Mouse (Mus musculus): ENCODE data around the gene Klra2. TPM values are rescaled to one million over a fixed set of nuclear protein-coding genes. Genes with fewer than 3 reads are reported as not detected.
"Not testable (repeated sequence)": the region's sequence is repeated elsewhere in the genome, so short reads cannot be mapped to it uniquely, and the experiment has no call there.

Klra2 gene
- total and polyA plus RNA-seq, 2 experiments from 2014 or later, result 0.12 TPM; not detected in 1

DNA sequence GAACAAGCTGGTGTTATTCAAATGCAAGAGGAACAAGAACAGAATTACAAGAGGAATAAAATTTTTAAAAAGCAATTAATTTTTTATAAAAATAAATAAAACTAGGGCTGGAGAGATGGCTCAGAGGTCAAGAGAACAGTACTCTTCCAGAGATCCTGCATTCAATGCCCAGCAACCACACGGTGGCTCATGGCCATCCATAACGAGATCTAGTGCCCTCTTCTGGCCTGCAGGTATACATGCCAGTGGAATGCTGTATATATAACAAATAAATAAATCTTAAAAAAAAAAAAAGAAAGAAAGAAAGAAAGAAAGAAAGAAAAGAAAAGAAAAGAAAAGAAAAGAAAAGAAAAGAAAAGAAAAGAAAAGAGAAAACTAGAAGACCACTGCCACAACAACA lies 43.3 kb upstream of the Klra2 start:
- H3K9ac ChIP-seq (replicated peaks; ENCODE audit: low read depth, low read length), result no peak overlapping the region
- 8% methylated on average over 2 of the region's 2 CpGs for WGBS
- H3K9me3 ChIP-seq (replicated peaks; ENCODE audit: control insufficient read depth, low read length), result no peaks in the 10 kb centered on the region
- H3K4me2 ChIP-seq (ENCODE audit: low read depth, low read length), result no peak overlapping the region
- H3K4me3 ChIP-seq (ENCODE audit: low read depth, low read length), result no peak overlapping the region
- TF ChIP-seq CTCF (IDR thresholded peaks at IDR 0.05; ENCODE audit: low read depth), result peak; percentile 70
- TF ChIP-seq EP300 (IDR thresholded peaks at IDR 0.05; ENCODE audit: low read depth), result no peak
- no peaks in the 10 kb centered on the region for H3K27me3 ChIP-seq (ENCODE audit: control insufficient read depth, insufficient read depth, low read length)
- H3K27ac ChIP-seq (ENCODE audit: low read depth), result no peak overlapping the region
- H3K36me3 ChIP-seq (replicated peaks; ENCODE audit: control insufficient read depth, insufficient read depth, low read length), result peaks cover 11% of the 10 kb centered on the region; the same call in 1 of the 2 replicates
- H3K4me1 ChIP-seq (ENCODE audit: control insufficient read depth, insufficient read depth), result peaks cover 7% of the 10 kb centered on the region
- DNase-seq (ENCODE audit: low spot score), result peak; percentile 40
- ATAC-seq (ENCODE audit: insufficient read depth, low read depth), result peak; percentile 72

DNA sequence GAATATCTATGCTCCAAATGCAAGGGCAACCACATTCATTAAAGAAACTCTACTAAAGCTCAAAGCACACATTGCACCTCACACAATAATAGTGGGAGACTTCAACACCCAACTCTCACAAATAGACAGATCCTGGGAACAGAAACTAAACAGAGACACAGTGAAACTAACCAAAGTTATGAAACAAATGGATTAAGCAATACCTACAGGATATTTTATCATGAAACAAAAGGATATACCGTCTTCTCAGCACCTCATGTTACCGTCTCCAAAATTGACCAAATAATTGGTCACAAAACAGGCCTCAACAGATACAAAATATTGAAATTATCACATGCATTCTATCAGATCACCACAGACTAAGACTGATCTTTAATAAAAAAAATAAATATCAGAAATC lies 31.0 kb upstream of the Klra2 start:
- not testable (repeated sequence) for H3K4me2 ChIP-seq (ENCODE audit: low read depth, low read length); H3K4me1 ChIP-seq (ENCODE audit: control insufficient read depth, insufficient read depth); H3K4me3 ChIP-seq (ENCODE audit: low read depth, low read length); H3K27me3 ChIP-seq (ENCODE audit: control insufficient read depth, insufficient read depth, low read length); H3K27ac ChIP-seq (ENCODE audit: low read depth); H3K9me3 ChIP-seq (replicated peaks; ENCODE audit: control insufficient read depth, low read length); H3K9ac ChIP-seq (replicated peaks; ENCODE audit: low read depth, low read length); DNase-seq (ENCODE audit: low spot score); H3K36me3 ChIP-seq (replicated peaks; ENCODE audit: control insufficient read depth, insufficient read depth, low read length); ATAC-seq (ENCODE audit: insufficient read depth, low read depth)
- WGBS, result 90% methylated on average over 2 of the region's 2 CpGs

DNA sequence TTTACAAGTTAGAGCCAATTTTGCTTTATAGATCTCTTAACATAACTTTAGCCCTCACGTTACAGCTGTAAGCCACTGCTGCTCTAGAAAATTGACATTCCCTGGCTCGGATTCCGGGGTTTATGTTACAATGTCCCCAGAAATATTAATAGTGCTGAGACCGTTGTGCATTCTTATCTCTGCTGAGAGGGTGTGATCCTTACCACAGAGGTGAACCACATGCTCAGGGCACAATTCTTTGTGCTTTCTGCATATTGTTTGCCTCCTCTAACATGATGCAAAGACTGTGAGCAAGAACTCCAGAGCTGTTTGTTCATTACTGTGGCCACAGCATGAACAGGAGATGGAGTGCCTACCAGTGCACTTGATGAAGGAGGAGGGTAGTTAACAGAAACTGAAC lies 29.5 kb upstream of the Klra2 start:
- WGBS, result 69% methylated on average over 4 of the region's 4 CpGs
- no peak for DNase-seq (ENCODE audit: low spot score)
- H3K9me3 ChIP-seq (replicated peaks; ENCODE audit: control insufficient read depth, low read length), result no peaks in the 10 kb centered on the region
- H3K36me3 ChIP-seq (replicated peaks; ENCODE audit: control insufficient read depth, insufficient read depth, low read length), result no peaks in the 10 kb centered on the region
- H3K4me1 ChIP-seq (ENCODE audit: control insufficient read depth, insufficient read depth), result no peaks in the 10 kb centered on the region
- no peak for ATAC-seq (ENCODE audit: insufficient read depth, low read depth)
- H3K27me3 ChIP-seq (ENCODE audit: control insufficient read depth, insufficient read depth, low read length), result no peaks in the 10 kb centered on the region
- TF ChIP-seq CTCF (IDR thresholded peaks at IDR 0.05; ENCODE audit: low read depth) (no peak), EP300 (IDR thresholded peaks at IDR 0.05; ENCODE audit: low read depth) (no peak)
- no peak overlapping the region for H3K9ac ChIP-seq (replicated peaks; ENCODE audit: low read depth, low read length)
- H3K4me2 ChIP-seq (ENCODE audit: low read depth, low read length), result no peak overlapping the region
- H3K27ac ChIP-seq (ENCODE audit: low read depth), result no peak overlapping the region
- no peak overlapping the region for H3K4me3 ChIP-seq (ENCODE audit: low read depth, low read length)

DNA sequence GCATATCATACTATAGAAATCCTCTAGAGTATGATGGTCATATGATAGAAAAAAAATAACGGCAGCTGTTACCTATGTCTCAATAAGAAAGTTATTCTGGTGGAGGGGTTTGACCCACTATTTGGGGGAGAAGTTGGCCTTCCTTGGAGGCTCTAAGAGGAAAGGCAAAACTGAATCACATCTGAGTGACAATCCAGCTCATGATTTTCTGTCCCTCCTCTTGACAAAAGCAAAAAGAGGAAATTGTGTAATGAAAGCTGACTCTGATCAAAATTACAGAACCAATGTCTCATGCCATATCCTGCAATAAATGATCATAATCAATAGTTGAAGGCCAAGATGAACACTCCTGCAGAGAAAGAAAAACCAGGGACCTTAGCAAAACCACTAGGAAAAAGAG lies 25.1 kb upstream of the Klra2 start:
- 82% methylated on average over 1 of the region's 1 CpGs for WGBS
- Histone ChIP-seq H3K4me1 (ENCODE audit: control insufficient read depth, insufficient read depth) (no peaks in the 10 kb centered on the region), H3K9ac (replicated peaks; ENCODE audit: low read depth, low read length) (no peak overlapping the region), H3K4me3 (ENCODE audit: low read depth, low read length) (no peak overlapping the region), H3K27ac (ENCODE audit: low read depth) (no peak overlapping the region), H3K4me2 (ENCODE audit: low read depth, low read length) (no peak overlapping the region), H3K9me3 (replicated peaks; ENCODE audit: control insufficient read depth, low read length) (no peaks in the 10 kb centered on the region), H3K36me3 (replicated peaks; ENCODE audit: control insufficient read depth, insufficient read depth, low read length) (no peaks in the 10 kb centered on the region), H3K27me3 (ENCODE audit: control insufficient read depth, insufficient read depth, low read length) (no peaks in the 10 kb centered on the region)
- TF ChIP-seq CTCF (IDR thresholded peaks at IDR 0.05; ENCODE audit: low read depth) (no peak), EP300 (IDR thresholded peaks at IDR 0.05; ENCODE audit: low read depth) (no peak)
- DNase-seq (ENCODE audit: low spot score) (no peak), ATAC-seq (ENCODE audit: insufficient read depth, low read depth) (no peak)

DNA sequence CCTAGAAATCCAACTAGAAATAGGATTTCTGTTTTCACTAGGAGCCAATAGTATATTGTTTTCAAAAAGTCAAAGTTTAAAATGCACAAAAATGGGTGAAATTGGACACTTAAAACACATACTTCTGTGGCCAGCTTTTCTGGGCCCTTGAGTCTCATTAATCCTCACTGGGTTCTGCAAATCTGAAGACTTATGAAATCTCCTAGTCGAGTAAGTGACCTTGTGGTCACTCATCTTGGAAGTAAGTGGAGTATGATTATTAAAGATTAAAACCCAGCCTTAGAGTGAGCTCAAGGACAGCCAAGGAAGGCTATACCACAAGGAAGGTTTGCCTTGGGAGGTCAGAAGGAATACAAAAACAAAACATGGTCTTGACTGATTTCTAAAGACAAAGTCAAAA lies 23.1 kb upstream of the Klra2 start:
- ATAC-seq (ENCODE audit: insufficient read depth, low read depth) (no peak), DNase-seq (ENCODE audit: low spot score) (no peak)
- Histone ChIP-seq H3K4me1 (ENCODE audit: control insufficient read depth, insufficient read depth) (no peaks in the 10 kb centered on the region), H3K4me3 (ENCODE audit: low read depth, low read length) (no peak overlapping the region), H3K27ac (ENCODE audit: low read depth) (no peak overlapping the region), H3K27me3 (ENCODE audit: control insufficient read depth, insufficient read depth, low read length) (no peaks in the 10 kb centered on the region), H3K9ac (replicated peaks; ENCODE audit: low read depth, low read length) (no peak overlapping the region), H3K36me3 (replicated peaks; ENCODE audit: control insufficient read depth, insufficient read depth, low read length) (no peaks in the 10 kb centered on the region), H3K9me3 (replicated peaks; ENCODE audit: control insufficient read depth, low read length) (no peaks in the 10 kb centered on the region), H3K4me2 (ENCODE audit: low read depth, low read length) (no peak overlapping the region)
- TF ChIP-seq CTCF (IDR thresholded peaks at IDR 0.05; ENCODE audit: low read depth), result no peak
- 38% methylated on average over 1 of the region's 1 CpGs for WGBS

DNA sequence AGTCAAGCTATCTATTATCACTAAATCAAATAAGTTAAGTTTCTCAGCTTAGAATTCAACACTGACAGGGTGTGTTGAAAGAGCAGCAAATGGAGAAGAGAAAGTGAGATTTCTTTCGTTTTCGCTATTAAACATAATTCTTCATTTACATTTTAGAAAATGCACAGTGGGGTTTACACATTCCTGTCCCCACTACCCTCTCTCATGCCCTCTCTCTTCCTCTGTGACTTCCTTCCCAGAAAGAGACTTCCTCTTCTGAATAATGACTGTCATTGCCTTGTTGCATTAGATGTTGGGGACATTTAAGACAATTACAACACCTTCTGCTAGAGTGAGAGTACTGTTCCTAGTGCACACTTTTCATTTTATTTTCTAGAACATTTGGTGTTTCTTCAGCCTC lies 22.4 kb upstream of the Klra2 start:
- no peaks in the 10 kb centered on the region for H3K36me3 ChIP-seq (replicated peaks; ENCODE audit: control insufficient read depth, insufficient read depth, low read length)
- ATAC-seq (ENCODE audit: insufficient read depth, low read depth) (no peak), DNase-seq (ENCODE audit: low spot score) (no peak)
- no peak overlapping the region for H3K4me3 ChIP-seq (ENCODE audit: low read depth, low read length)
- H3K4me1 ChIP-seq (ENCODE audit: control insufficient read depth, insufficient read depth), result no peaks in the 10 kb centered on the region
- H3K4me2 ChIP-seq (ENCODE audit: low read depth, low read length), result no peak overlapping the region
- TF ChIP-seq CTCF (IDR thresholded peaks at IDR 0.05; ENCODE audit: low read depth) (no peak), EP300 (IDR thresholded peaks at IDR 0.05; ENCODE audit: low read depth) (no peak)
- H3K9me3 ChIP-seq (replicated peaks; ENCODE audit: control insufficient read depth, low read length), result no peaks in the 10 kb centered on the region
- H3K9ac ChIP-seq (replicated peaks; ENCODE audit: low read depth, low read length), result no peak overlapping the region
- H3K27ac ChIP-seq (ENCODE audit: low read depth), result no peak overlapping the region
- no peaks in the 10 kb centered on the region for H3K27me3 ChIP-seq (ENCODE audit: control insufficient read depth, insufficient read depth, low read length)
- WGBS, result 91% methylated on average over 2 of the region's 2 CpGs
